Mouse (Mus musculus) megakaryocyte, embryonic 14.5 days (primary cell): ENCODE data around the gene Dll1.

Experiments used
- FLI1 ChIP-seq: IDR thresholded peaks from 2 replicates; pipeline ENCODE4 v1.6.1; 2012; ENCODE audit warnings: low read length, inconsistent platforms, mixed read lengths
- GATA1 ChIP-seq: IDR thresholded peaks from 3 replicates; pipeline ENCODE4 v1.6.1; 2012; ENCODE audit warnings: mixed read lengths, low read length, inconsistent platforms, borderline replicate concordance

DNA sequence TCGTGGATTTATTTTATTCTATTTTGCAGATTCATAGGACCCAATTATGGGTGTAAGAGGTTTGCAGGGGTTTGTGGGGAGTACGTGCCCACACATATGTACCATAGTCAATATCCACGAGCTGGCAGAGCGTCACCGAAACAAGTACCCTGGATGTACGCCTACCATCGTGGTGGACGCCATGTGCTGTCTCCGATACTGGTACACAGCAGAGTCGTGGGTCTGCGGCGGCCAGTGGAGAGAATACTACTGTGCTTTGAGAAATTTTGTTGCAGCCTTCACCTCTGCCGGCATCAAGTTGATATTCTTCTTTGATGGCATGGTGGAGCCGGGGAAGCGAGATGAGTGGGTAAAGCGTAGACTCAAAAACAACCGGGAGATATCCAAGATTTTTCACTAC is 25.0 kb upstream of the Dll1 start:
- no peak for TF ChIP-seq GATA1
- no peak for TF ChIP-seq FLI1
